Mouse (Mus musculus) ovary, postnatal 10 days (tissue): ENCODE data around the gene Oas3.

Experiments used
- DNase-seq: peaks from one replicate; pipeline ENCODE4 v3.0.0; 2022; ENCODE audit warnings: low spot score

Oas3 gene

DNA sequence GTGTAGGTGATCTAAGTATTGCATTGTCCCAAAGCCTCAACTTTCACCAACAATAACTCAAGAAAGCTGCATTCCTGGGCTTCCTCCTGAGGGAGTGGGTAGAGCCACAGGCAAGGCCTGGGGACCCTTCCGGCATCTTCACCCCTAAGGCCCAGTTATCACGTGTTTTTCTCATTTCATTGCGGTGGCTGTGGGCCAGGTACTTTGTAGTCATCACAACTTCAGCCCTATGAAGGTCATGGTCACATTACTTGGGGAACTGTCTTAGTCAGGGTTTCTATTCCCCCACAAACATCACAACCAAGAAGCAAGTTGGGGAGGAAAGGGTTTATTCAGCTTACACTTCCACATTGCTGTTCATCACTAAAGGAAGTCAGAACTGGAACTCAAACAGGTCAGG, 24.7 kb downstream of the Oas3 start:
- no peak for DNase-seq

DNA sequence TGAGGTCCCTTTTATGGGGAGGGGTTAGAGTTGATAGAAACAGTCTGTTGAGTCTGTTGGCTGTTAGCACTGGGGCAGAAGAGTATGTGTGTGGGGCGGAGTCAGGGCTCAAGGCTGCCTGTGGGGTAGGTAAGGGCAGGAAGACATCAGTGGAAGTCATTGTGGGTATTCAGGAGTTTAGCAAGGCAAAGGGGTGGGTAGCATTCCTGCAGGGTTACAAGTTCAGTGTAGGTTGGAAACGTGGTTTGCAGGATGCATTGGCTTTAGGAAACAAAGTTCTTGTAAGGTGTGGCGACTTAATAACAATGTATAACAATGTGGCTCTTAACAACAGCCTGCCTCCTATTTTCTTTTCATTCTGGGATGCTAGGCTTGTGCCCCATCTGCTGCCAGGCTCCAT, 26.3 kb downstream of the Oas3 start:
- no peak for DNase-seq

DNA sequence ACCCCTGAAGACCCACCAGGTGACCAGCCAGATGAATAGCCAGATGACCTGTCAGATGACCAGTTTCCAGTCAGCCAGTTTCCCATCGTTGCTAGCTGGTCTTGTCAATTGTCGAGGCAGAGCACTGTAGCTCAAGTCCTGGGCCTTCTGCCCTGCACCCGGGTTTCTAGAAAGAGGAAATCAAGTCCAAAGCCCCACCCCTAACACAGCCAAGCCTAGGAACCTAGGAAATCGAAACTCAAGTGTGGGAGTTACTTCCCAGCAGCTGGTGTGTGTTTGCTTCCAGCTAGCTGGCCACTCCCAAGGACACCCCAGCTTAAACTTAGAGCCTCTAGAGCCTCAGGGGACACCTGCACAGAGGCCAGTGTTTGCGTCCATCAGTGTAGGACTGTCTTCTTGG, 27.8 kb downstream of the Oas3 start, which contains the start of gene Oas2:
Gene Oas2, minus strand, starts transcription at position 166 of the 400 bp plus-strand sequence.
- no peak for DNase-seq

DNA sequence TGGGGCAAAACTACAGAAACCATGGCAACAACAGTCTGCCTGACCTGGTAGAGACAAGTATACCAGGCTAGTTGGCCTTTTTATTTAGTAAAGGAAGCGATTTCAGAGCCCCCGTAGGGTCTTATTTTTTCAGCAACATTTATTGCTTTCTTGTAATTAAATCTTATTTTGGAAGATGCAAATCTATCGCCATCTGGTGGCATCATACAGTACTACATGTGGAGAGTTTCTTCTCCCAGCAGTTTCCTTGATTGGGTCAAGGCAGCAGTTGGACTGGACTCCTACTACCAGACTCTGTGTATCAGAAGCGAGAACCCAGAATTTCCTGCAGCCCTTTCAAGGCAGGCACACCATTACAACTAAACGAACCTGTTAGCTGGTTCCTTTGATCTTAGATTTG, 31.0 kb downstream of the Oas3 start:
- peak; percentile 16 for DNase-seq

DNA sequence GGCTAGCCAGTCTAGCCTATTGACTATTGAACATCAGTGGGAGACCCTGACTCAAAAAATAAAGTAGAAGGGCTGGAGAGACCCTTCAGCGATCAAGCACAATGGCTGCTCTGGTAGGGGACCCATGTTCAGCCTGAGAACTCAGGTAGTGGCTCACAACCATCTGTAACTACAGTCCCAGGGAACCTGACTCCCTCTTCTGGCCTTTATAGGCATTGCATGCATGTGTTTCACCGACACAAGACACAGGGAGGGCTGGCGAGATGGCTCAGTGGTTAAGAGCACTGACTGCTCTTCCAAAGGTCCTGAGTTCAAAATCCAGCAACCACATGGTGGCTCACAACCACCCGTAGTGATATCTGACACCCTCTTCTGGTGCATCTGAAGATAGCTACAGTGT, 35.3 kb downstream of the Oas3 start:
- no peak for DNase-seq

DNA sequence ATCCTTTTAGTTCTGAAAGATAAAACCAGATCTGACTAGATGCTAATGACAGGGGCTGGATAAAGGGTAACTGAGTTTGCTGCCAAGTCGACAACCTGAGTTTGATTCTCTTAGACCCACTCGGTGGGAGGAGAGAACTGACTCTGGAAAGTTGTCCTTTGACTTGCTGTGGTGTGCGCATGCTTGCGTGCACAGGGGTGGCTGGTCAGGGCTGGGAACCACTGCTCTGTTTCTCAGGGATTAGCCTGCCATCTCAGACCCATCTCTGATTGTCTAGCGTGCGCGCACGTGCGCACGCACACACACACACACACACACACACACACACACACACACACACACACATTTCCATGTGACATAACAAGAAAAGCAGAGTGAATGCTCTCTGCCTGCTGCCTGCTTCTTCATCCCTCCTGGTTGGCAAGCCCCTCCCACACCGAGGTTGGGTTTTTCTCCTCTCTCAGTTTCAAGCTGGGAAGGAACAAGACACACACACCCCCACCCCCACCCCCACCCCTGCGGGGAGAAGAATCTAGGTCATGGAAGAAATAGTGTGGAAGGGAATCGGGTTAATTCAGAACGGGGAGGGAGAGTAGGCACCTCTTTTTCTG, 43.0 kb downstream of the Oas3 start:
- DNase-seq, result no peak

DNA sequence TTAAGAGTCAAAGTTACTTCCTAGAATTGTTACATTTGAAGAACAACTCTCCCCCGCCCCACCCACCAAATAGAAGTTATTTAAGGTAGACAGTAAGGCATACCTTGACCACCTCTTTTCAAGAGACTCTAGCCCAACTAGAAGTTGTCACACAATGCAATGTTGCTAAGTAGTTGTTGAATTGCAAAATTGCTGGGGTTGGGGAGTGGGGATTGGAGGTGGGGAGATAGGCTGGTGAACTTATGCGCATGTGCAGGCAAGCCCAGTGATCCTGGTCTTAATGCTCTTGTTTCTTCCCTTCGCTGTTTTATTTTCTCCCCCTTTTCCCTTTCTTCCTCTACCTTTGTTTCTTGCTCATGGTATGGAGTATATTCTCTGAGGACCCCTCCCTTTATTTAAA, 43.8 kb downstream of the Oas3 start:
- no peak for DNase-seq

DNA sequence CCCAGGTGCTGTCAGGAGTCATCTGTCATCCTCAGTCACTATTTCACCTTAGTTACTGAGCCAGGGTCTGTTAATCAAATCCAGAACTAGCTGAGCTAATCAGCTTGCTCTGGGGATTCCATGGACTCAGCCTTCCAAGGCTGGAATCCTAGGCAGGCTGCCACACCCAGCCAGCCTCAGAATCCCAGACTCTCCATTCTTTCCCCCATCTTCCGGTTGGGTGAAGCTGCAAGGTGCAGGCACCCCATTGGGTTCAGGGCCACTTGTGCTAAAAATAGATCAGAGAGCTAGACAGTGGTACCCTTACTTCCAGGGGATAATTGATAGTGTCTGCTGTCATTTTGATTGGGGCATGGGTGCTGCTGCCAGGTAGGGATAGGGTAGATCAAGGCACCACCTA, 44.7 kb downstream of the Oas3 start:
- DNase-seq, result no peak

DNA sequence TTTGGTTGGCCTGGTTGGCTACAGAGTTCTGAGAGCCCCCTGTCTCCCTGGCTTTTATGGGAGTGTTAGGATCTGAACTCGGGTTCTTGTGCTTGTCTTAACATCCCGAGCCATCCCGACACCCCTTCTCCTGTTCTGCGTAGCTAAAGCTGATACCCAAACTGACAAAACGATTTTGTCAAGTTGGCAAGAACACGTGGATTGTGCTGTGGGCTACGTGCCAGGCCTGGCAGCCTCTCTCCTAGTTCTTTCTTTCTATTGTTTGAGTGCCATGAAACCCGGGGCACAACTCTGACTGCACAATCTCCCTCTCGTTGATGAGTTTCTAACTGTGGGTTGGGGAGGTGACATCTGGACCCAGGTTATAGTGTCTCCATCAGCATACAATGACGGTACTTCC, 48.1 kb downstream of the Oas3 start:
- no peak for DNase-seq

DNA sequence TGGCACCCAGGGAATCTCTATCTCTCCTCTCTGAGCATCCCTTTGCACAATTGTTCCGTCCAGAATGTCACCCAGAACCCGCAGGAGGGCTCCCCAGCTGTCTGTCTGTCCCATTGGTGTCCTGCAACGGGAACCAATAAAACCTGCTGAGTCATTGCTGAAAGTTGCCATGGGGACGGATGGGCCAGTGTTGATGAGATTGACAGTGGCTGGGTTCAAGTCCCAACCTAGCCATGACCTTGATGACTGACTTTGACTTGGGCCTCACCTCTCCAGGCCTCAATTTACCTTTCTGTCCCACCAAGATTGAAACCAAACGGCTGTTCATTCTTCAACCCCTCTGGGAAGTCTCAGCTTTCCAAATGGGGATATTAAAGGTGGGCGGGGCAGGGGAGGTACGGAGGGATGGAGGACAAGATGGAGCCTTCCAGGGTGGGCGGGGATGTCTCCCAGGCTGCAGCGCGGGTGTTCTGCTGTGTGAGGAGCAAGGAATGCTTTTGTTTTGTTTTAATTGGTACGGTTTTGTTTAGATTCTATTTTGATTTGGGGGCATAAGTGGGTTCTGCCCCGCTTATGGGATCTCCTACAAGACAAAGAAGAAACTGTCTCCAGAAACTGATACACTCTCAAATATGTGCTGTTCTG, 51.5 kb downstream of the Oas3 start:
- DNase-seq, result no peak

DNA sequence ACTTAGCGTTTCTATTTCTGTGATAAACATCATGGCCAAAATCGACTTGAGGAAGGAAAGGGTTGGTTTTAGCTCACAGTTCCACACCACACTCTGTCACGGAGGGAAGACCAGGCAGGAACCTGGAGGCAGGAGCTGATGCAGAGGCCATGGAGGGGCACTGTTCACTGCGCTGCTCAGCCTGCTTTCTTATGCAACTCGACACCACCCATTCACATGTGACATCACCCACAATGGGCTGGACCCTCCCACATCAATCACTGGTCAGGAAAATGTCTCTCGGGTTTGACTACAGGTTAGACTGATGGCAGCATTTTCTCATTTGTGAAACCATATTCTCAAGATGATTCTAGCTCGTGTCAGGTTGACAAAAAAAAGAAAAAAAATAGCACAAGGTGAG, 56.5 kb downstream of the Oas3 start:
- DNase-seq, result no peak

DNA sequence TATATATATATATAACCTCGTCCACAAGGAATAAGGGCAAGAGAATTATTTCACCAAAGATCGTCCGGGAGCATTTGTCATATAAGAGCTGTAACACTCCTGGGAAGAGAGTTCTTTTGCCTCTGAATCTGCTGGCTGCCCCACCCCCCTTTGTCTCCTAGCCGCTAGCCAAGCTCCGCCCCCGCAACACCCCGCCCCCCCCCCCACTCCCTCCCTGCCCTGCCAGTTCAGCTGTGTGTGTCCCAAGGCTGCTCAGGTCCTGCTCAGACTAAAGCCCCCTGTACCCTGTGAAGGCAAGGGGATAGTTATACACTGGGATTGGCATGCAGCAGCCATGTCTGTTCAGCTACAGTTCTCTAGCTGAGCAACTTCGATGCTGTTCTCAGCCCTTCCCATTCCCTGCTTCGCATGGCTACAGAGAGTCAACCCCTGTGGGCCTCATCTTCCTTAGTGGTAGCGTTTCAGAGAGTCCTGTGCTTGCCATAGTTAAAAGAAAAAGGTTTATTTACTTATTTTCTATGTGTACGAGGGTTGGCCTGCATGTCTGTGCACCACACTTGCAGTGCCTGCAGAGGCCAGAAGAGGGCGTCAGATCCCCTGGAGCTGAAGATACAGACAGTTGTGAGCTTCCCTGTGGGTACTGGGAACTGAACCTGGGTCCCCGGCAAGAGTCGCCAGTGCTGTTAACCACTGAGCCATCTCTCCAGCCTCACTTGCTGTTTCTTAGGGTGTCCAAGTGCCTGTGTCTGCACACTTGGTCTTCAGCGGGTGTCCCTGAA, 58.7 kb downstream of the Oas3 start:
- no peak for DNase-seq

DNA sequence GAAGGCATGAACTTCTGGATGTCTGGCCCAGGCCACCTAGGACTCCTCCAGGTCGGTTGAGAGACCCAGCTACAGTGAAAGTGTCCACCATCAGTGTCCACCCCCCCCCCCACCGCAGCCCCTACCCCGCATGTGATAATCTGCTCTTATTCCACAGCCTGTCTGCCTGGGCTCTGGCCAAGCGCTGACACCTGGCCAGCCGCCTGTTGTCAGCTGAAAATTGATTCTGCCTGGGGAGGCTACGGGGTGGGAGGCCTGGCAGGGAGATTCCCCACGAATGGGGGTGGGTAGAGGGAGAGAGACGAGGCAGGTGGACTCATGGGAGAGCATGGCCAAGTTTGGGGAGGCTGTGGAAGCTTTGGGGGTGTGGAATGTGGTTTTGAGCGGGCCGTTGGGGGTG, 60.3 kb downstream of the Oas3 start:
- DNase-seq, result no peak

DNA sequence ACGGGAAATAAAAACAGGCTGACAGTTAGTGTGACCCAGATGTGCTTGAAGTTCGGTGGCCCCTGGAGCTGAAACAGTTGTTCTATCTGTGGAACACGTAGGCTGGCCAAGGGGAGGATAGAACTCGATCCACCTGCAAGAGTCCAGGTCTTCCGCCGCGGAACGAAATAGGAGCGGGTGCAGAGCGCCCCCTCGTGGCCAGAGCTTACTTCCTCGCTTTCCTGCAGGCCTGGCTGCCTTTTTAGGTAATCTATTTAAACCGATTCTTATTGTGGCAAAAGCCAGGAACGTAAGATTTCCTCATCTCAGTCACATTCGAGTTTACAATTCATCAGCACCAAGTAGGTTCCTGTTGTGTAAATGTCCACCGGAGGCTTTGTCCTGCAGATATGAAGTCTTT, 63.1 kb downstream of the Oas3 start:
- peak; percentile 50 for DNase-seq

DNA sequence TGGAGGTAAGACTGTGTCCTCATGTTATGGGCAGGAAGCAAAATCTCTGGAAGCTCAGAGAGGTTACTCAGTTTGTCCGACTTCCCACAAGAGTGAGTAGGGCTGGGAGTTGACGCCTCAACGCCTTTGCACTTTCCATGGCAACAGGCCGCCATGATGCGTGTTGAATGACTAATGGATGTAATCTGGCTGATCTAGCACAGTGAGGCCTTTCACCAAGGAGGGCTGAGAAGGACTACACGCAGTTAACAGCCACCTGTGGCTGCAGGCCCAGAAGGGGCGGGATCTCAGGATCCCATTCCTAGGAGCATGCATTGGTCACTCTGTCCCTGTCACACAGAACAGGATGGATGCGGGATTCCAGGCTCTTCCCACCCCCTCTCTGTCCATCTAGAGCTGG, 64.7 kb downstream of the Oas3 start:
- DNase-seq, result no peak

DNA sequence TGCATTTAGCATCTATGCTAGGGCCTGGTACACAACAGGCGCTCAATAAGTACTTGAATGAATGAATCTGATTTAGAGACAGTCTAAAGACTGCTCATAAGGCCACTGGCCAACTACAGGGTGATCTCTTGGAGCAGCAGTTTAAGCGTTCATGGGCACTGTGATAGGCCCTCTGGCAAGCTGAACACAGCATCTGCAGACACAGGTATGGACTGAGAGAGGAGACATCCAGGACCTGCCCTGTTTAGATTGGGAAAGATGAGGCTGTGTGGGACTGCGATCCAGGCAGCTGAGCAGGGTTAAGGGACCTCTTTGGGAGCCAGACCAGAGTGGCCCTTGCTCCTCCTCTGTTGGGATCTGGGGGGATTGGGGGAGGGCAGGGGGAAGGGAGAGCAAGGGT, 65.6 kb downstream of the Oas3 start, which contains the start of gene Dtx1:
Gene Dtx1, minus strand, starts transcription at position 101 of the 400 bp plus-strand sequence.
- no peak for DNase-seq

DNA sequence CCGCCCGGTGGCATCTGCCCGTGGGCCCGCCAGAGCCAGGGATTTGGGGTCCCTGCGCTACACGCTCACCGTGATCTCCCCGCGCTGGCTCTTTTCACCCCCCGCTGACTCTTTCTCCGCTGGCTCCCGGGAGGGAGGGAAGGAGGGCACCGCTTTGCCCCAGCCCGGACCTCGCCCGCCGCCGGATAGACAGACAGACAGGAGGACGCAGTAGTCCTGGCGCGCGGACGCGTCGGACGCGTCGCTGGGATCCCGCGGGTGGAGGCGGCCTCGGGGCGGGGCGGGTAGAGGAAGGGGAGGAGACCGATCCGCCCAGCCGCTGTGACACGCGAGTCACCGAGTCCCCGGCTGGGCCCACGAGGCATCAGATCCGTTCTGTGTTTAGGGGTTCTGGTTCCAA, 66.0 kb downstream of the Oas3 start:
- no peak for DNase-seq

DNA sequence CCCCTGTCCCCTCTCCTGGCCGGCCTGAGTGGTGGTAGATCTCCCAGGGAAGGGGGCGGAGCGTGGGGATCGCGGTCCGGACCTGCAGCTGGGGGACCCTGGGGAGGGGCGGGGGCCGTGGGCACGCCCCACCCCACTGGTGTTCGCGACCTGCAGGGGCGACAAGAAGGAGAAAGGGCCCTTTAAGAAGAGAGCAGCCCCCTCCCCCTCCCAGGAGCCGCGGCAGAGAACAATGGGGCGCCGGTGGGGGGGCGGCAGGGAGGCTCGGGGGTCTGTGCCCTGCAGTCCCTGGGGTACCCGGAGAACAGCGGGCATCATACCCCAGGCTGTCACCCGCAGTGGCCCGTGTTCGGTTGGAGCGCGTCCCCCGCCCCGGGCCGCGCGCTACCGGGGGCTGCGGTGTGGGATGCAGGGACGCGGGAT, 66.6 kb downstream of the Oas3 start:
- no peak for DNase-seq

DNA sequence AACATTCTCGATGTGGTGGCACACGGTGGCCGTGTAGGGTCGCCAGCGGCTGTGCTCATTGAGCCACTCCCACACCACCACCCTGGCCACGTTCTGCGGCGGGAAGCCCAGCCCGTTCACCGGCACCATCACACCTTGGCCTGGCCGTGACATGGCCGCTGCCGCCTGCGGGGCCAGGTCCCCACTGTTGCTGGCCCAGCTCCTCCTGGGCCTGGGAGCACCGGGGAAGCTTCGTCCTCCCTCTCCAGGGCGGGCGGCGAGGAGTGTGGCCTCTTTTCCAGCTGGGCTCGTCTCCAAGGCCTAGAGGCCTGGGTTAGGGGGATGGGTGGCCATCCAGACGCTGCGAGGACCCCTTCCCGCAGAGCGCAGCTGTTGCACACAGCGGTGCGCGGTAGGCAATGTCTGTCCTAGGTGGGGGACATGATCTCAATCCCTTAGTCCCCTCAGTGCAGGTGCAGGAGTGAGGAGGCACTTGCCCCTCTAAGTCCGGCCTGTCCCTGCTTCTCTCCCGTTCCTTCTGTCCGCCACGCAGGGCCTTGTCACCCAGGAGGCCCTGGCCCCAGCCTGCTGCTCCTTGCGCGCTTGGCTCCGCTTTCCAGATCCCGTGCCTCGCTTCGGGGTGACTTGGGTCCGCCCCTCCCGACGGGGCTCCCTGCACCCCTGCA, 67.2 kb downstream of the Oas3 start:
- no peak for DNase-seq

DNA sequence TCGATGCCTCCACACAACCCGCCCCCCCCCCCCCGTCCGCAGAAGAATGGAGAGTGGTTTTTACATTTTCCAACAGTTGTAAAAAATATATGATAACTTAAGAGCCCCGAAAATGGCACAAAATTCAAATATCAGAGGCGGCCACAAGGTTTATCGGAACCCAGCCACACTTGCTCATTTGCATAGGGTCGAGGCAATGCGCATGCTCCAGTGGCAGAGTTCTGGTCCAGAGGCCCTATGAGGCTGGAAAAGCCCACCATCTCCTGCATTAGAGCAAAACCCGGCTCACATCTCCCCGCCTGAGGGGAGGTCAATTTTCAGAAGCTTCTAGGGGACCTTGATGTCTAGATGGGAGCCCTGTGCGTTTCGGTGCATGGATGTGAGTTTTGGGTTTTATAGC, 70.5 kb downstream of the Oas3 start:
- no peak for DNase-seq

DNA sequence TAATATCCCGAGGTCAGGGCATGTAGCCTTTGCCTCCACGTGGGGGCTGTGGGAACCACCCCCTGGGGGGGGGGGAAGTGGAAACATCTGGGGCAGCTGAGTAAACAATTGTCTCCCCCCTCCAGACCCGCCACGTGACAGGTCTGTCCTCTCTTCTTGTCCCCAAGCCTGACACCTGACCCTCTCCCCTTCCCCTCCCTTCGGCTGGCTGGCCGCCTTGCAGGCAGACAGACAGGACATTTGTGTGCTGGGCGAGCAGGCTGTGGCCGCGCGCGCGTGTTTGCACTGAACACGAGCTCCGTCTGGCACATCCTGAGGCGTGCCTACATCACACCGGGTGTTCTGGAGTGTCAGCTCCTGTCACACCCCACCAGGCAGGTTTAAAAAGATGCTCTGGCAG, 70.9 kb downstream of the Oas3 start:
- DNase-seq, result no peak

DNA sequence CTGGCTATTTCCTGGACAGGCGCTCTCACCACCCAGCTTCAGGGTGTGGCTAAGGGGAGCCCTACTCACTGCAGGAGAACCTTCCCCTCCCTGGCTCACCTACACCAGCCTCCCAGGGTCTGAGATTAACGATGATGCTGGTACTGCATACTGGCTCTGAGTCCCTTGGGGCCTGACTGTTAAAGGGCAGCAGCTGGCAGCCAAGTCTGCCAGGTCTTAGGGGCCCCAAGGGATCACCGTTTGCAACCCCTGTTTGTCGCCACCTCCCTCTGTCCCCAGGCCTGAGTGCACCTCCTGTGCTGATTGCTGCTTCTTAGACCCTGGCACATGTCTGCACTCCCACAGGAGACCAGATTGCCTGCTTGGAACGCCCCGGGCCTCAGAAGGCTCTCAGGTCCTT, 73.0 kb downstream of the Oas3 start:
- no peak for DNase-seq

DNA sequence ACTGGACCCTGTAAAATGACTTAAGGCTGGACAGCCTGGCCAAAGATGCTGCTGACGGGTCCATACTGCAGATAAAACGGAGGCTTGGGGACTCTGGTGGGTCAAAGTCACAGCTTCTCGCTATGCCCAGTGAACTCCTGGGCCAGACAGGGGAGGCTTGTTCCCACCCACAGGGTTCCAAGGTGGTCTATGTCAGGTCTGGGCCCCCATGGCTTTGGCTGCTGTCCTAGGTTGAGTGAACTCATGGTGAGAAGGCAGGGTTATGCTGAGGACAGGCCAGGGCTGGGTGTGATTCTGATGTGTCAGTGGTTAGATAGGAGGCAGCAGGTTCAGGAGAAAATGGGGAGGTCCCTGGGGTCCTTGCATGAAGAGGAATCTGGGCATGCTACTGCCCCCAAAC, 73.8 kb downstream of the Oas3 start:
- no peak for DNase-seq
